Mouse (Mus musculus) T-helper 1 cell (primary cell): ENCODE measurements at regions not wholly inside any gene's neighbourhood (a gene's known extent, or its start where the extent isn't known, plus 50 kb on each side); places are given as distances from the start of the nearest gene placed in this dataset.

Experiments
- in situ Hi-C: fragments of 300-600 bp; cut with MboI, MseI; formaldehyde crosslinking; loops from one replicate; pipeline ENCODE4 v1.15.1; 2025; ENCODE audit warnings: high pct_unique_total_duplicates

GRCm38 (mm10) chr10:96308713-96309445, 172.5 kb downstream of the Gm5426 start:
- in situ Hi-C loops: no loop called here

GRCm38 (mm10) chr10:96309766-96310165, 173.4 kb downstream of the Gm5426 start:
- in situ Hi-C loops: no loop called here

GRCm38 (mm10) chr10:96325297-96325696, 188.9 kb downstream of the Gm5426 start:
- in situ Hi-C loops: no loop called here

GRCm38 (mm10) chr10:96330639-96331487, 194.5 kb downstream of the Gm5426 start:
- in situ Hi-C loops: loop anchor here (5.0 kb wide), 1 partner anchor 99 kb away; no protein-coding TSS in a partner anchor

GRCm38 (mm10) chr10:96332731-96333201, 196.4 kb downstream of the Gm5426 start:
- in situ Hi-C loops: loop anchor here (5.0 kb wide), 1 partner anchor 100 kb away; no protein-coding TSS in a partner anchor

- in situ Hi-C loops: loop anchor here (5.0 kb wide), 1 partner anchor 101 kb away; no protein-coding TSS in a partner anchor
Measured at GRCm38 (mm10) chr10:96333224-96333623, 196.8 kb downstream of the Gm5426 start.

- in situ Hi-C loops: loop anchor here (5.0 kb wide), 1 partner anchor 209 kb away; no protein-coding TSS in a partner anchor
Measured at GRCm38 (mm10) chr10:96336271-96336670, 199.9 kb downstream of the Gm5426 start.

- in situ Hi-C loops: loop anchor here (5.0 kb wide), 1 partner anchor 210 kb away; no protein-coding TSS in a partner anchor
Measured at GRCm38 (mm10) chr10:96337088-96337666, 200.8 kb downstream of the Gm5426 start.

GRCm38 (mm10) chr10:96337797-96338608, 201.6 kb downstream of the Gm5426 start:
- in situ Hi-C loops: loop anchor here (5.0 kb wide), 1 partner anchor 211 kb away; no protein-coding TSS in a partner anchor

GRCm38 (mm10) chr10:96338609-96338978, 202.2 kb downstream of the Gm5426 start:
- in situ Hi-C loops: loop anchor here (5.0 kb wide), 1 partner anchor 211 kb away; no protein-coding TSS in a partner anchor

- in situ Hi-C loops: no loop called here
Measured at GRCm38 (mm10) chr10:96342476-96342875, 206.1 kb downstream of the Gm5426 start.

- in situ Hi-C loops: no loop called here
Measured at GRCm38 (mm10) chr10:96343666-96344065, 207.3 kb downstream of the Gm5426 start.

GRCm38 (mm10) chr10:96350692-96351091, 214.3 kb downstream of the Gm5426 start:
- in situ Hi-C loops: loop anchor here (25.0 kb wide), 1 partner anchor 262 kb away; the partner anchor contains the start of gene Btg1

GRCm38 (mm10) chr10:96351320-96351719, 214.9 kb downstream of the Gm5426 start:
- in situ Hi-C loops: loop anchor here (25.0 kb wide), 1 partner anchor 261 kb away; the partner anchor contains the start of gene Btg1

GRCm38 (mm10) chr10:96356980-96357624, 220.7 kb downstream of the Gm5426 start:
- in situ Hi-C loops: loop anchor here (25.0 kb wide), 1 partner anchor 255 kb away; the partner anchor contains the start of gene Btg1

GRCm38 (mm10) chr10:96357632-96358031, 221.2 kb downstream of the Gm5426 start:
- in situ Hi-C loops: loop anchor here (25.0 kb wide), 1 partner anchor 255 kb away; the partner anchor contains the start of gene Btg1

- in situ Hi-C loops: loop anchor here (25.0 kb wide), 1 partner anchor 253 kb away; the partner anchor contains the start of gene Btg1
Measured at GRCm38 (mm10) chr10:96358984-96359383, 222.6 kb downstream of the Gm5426 start.

GRCm38 (mm10) chr10:96362211-96362610, 225.8 kb downstream of the Gm5426 start:
- in situ Hi-C loops: loop anchor here (25.0 kb wide), 1 partner anchor 250 kb away; the partner anchor contains the start of gene Btg1

GRCm38 (mm10) chr10:96363867-96364266, 227.5 kb downstream of the Gm5426 start:
- in situ Hi-C loops: loop anchor here (25.0 kb wide), 1 partner anchor 248 kb away; the partner anchor contains the start of gene Btg1

- in situ Hi-C loops: loop anchor here (25.0 kb wide), 1 partner anchor 247 kb away; the partner anchor contains the start of gene Btg1
Measured at GRCm38 (mm10) chr10:96365101-96365500, 228.7 kb downstream of the Gm5426 start.
